Mouse (Mus musculus): ENCODE measurements around the gene Olfr574.

The Olfr574 gene

DNA sequence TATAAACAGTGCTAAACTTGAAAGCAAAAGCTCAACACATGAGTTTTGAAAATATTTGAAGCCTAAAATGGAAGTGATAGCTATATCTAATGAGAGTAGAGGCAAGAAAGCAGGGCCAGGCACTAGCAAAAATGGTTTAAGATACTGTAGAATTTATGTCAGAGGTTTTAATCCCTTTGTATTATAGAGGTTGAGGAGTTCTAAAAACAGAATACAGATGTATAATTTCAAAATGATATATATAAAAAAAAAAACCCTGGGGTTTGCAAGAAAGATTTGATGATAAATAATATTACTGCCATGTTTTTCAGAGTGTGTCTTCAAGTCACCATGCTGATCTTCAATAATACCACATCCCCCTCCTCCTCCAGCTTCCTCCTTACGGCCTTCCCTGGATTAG is at the start of gene Olfr574:
Gene Olfr574, plus strand, starts transcription at position 301 of the 400 bp plus-strand sequence.
- DNase-seq, result no peak

DNA sequence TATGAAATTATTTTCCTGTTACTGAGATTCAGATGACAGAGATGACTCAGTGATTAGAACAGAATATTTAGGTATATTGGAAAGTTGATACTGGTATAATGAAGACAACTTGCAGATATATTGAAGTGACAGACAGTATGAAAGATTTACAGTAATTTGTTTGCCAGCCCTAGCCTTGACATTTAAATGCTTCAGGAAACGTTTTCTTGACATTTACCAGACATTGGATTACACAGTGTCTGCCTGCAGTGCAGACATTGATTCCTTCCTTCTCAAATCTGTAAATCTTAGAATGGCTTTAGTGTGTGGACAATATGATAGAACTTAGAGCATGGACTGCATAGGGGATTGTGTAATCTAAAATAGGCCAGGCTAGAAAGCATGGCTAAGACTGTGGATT is 33.0 kb upstream of the Olfr574 start:
- no peak for DNase-seq

DNA sequence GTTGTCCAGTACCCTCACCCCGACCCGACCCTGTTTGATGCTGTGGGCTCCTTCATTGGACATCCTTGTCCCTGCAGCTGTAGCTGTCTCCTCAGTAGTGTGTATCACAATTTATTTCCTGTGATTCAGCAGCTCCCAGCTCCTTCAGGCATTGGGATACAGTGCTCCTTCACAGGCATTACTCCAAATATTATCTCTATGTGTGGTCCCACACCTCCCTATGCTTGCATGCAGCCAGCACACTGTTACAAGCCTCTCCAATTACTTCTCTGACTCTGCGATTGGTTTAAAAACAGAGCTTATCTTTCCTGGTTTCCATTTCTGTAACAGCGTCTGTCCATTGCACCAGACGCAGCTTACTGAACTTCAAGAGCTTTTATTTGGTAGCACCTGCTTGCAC is 31.9 kb upstream of the Olfr574 start:
- DNase-seq, result no peak

DNA sequence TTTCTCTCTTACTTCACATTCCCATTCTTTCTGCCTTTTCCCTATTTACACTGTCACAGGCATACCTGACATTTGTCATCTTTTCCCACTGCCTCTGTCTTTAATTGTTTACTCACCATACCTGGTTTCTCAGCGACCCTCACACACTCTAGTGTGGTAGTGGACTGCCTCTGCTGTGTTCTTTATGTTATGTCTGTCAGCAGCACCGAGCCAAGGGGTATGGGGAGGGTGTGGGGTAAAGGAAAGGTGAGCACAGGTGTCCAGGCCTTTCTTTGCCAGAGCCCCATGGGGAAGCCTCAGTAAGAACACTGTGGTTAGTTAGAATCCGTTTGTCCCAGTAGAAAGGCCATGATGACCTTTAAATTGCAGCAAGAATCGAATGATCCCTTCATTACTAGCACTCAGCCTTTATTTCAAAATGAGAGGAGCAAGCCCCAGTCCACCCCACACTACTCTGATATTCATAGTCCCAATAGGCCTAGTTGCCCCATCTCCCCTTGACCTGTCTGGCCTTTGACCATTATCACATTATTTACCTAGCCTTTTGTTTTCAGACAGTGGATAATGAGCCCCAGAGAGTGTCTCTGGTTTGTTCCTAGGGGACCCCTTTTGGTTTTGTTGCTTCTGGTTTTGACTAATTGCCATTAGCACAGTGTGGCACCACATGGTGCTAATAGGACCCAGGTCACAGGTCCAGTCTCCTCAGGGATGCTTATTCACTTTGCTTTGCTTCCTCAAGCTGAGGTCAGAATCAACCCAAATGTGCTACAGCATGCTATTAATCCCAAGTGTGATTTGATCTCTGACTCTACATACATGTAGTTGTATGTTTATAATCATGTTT is 31.0 kb upstream of the Olfr574 start, which contains the start of gene Olfr571:
Gene Olfr571, minus strand, starts transcription at position 505 of the 844 bp plus-strand sequence.
- DNase-seq, result no peak

DNA sequence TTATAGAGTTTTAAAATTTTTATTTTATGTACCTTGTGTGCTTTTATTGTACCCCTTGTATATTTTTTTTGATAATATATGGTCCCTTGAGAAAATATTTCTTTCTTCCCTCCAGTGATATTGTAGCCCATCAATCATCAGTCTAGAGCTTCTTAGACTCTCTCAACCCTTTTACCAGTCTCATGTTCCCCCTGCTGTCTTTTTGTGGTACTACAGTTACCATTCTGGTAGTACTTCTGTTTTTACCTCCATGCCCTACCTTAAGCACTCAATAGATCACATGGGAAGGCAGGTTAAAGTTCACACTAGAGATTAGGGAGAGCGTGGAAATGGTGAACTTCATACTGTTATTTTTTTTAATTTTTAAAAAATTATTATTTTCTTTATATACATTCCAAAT is 28.6 kb upstream of the Olfr574 start:
- peak; percentile 29 for DNase-seq

DNA sequence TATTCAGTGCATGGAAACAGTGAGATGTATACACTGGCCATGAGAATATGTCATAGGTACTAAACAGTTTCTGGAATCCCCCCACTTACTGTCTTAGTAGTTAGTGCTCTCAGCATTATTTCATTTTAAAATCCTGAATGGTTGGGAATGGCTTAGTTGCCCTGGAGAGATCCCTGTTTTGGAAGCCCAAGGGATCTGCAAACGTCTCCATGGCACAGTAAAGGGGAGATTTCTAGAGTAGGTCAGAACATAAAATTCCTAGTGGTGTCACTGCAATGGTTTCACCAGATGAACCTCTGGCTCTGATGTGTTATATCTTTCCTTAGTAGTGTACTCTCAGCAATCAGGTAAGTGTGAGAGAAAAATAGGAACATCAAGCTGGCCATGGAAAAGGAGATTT is 24.2 kb upstream of the Olfr574 start, which contains the start of gene Olfr572:
Gene Olfr572, plus strand, starts transcription at position 301 of the 400 bp plus-strand sequence.
- no peak for DNase-seq

DNA sequence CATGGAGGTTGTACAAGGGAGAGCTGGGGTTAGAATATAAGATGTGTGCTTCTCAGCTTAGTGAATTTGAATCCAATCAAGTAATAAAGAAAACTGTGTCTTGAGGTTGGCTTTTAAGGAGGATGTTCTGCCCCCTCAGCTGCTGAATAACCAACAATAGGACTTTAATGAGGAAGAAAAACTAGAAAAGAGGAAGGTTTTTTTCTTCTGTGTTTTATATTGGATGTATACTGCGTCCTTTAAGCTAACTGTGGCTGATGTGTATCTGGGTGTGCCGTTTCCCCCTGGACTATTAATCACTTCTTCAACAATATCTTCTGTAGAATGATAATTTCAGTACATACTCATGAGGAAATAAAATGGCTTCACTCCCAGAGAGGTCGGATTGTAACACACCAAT is 21.2 kb upstream of the Olfr574 start:
- no peak for DNase-seq

DNA sequence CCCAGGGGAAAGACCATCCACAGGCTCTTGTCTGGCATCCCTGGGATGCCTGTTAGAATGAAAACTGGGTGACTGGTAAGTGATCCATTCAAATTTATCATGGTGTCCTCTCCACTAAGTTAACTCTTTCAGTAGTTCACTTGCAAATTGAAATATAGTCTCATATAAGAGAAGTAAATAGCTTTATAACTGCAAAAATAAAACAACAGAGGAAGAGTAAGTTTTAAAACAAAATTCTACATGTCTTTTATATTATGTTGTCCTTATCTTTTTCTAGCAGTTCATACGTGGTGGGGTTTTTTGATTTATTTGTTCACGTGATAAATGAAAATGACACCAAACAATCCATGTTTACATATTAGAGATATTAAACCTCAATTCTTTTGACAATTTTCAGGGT is 5.8 kb upstream of the Olfr574 start, which contains the start of gene Olfr573-ps1:
Gene Olfr573-ps1, minus strand, starts transcription at position 101 of the 400 bp plus-strand sequence.
- DNase-seq, result no peak

DNA sequence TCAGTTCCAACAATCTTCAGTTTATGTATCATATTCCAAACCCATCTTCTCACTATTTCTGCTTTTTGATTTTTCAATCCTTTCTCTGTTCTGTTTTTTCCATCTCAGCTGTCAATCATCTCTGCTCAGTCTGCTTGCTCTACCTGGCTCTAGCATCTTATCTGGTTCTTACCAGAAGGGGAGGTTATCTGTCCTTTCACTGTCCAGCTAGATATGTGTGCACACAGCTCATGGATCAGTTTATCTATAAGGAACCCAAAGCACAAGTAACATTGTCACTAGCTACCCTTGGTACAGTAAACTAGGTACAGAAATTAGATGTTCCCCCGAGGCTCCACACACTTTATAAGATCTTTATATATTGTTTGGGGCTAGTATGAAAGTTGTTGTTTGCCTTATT is 4.8 kb upstream of the Olfr574 start:
- DNase-seq, result no peak

DNA sequence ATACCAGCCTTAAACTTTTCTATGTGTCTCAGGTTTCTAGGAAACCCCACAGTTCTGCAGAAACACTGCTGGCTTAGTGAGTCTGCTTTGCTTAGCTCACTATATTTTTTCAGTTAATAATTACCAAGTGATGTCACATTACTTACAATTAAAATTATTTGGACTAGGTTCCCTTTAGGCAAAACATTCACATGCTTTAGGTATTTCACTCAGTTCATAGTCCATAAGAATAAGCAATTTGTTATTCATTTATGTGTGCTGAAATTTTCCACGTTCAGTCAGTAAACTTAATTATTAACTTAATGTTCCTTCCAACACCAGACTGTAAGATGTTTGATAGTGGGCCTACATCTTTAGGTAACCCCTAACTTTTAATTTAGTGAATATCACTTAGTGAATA is 2.5 kb downstream of the Olfr574 start:
- DNase-seq, result no peak

DNA sequence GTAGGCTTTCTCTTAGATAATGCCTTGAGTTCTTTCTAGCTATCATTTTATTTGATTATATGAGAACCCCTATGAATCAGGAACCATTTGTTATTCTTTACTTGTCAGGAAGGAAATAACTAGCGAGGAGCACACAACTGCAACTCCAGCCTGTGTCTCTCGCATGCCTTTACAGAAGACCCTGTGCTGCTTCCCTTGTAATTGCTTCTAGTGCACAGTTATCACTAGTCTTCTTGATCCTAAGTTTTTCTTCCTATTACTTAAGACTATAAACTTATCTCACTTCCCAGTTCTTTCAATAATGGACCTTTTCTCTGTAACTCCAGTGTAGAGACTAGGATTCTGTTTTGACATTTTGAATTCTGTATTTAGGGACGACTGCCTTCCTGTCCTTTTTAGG is 9.9 kb downstream of the Olfr574 start:
- DNase-seq, result no peak

DNA sequence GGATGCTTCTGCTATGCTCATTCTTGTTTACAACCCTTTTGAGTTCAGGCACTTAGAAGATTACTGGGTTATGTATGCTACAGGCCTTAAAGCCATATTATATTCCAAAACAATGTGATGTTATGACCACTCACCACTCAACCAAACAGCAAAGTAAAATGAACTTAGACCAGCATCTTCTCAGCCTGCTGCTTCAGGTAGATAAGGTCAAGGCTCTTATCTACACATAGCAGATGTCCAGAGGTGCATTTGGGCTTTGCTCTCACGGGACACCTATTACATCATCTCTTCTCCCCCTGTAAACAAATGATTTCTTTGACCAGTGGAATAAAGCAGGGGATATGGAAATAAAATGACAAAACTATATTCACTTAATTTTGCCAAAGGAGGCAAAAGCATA is 10.3 kb downstream of the Olfr574 start, which contains the start of gene Olfr575:
Gene Olfr575, minus strand, starts transcription at position 183 of the 400 bp plus-strand sequence.
- DNase-seq, result no peak

DNA sequence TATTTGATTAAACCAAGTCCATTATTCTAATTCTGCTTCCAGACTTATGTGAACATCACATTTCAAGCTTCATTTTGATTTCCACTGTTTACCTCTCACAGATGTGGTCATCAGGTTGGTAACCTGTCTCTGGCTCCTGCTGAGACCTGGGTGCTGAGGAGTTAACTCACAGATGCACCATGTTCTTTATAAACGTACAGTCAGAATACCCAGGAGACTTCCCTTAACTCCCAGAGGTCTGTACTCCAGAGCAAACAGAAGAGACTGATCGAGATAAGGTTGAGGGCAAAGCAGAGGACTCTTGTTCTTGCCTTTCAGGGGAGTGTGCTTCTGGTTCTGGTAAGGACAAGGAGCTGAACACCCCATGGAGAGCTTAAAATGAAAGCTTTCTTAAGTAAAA is 14.1 kb downstream of the Olfr574 start, which contains the start of gene Olfr576:
Gene Olfr576, plus strand, starts transcription at position 301 of the 400 bp plus-strand sequence.
- no peak for DNase-seq

DNA sequence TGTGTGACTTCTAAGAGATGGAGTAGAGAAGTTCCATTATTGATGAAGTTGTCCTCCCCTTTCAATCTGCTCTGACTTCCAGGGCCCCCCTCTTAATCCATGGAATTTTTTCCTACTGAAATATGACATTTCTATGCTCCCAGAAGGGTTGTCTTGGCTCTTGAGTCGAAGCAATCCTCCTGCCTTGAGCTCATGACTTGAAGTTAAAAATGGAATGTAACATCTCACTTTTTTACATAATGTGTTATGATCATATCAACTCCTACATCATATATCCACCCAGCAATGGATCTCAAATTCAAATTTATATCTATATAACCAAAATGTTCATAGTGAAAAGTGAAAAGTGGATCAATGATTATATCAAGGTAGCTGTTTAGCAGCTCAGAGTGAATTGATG is 26.1 kb downstream of the Olfr574 start:
- no peak for DNase-seq

DNA sequence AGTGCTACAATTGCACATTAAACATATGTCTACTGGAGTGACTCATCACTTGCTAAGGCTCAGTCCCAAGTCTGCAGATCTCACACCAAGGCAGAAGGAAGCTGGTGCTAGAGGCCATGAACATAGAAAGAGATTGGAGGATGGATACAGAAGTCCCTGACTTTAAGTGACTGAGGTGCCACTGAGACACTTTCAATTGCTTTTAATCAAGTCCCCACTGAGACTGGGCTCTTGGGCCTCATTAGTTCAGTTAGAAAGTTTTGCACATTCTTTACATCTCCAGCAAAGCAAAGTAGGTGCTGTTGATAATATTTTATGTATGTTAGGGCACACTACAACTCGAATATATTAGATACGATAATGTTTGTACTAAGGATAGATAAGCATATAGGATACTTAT is 27.6 kb downstream of the Olfr574 start, which contains the start of gene Olfr577:
Gene Olfr577, minus strand, starts transcription at position 101 of the 400 bp plus-strand sequence.
- DNase-seq, result no peak

DNA sequence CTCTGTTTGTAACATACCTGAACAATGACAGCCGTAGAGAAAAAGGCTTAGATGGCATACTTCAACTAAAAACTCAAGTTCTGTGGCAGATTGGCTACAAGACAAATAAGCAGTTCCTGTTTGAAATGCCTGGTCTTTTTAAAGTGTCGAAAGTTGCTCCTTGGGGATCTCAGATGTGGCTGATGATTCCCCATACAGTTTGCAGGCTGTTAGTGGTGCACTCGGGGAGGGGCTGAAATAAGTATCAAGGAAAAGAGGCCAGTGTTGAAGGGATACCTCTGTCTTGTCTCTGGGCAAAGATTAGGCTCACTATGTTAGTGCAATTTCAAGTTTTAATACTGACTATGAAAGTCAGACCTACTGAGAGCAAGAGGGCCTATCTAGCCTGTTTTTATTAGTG is 41.0 kb downstream of the Olfr574 start, which contains the start of gene Olfr578:
Gene Olfr578, minus strand, starts transcription at position 101 of the 400 bp plus-strand sequence.
- DNase-seq, result no peak
